9 mouse cellular contexts compared by ENCODE assay signal in the genomic region with DNA sequence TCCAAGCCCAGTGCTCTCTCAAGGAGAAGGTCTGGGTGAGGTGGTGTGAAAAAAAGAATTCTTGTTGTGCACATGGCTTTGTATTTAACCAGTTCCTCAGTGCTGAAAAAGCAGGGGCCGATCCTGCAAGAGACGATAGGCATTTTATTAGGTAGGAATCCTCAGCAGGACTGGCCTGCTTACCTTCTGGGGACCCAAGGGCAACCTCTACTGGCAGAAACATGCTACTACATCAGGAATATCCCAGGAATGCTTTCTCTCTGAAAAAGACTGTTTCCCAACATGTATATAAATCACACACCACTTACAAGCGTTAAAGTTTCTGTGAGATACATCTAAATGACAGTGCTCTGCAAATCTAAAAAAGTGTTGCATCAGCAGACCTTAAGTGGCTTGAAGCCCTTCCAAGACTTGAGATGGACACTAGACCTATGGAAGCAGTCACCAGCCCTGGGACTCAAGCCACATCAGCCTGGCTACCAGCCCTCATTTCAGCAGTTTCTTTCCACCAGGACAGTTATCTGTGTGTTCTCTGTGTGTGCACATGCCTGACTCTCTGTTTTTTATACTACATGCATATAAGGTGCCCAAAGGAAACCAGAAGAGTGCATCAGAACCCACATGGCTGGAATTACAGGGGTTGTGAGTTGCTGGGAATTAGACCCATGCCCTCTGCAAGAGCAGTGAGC. TPM values are rescaled to one million over a fixed set of nuclear protein-coding genes. Genes with fewer than 3 reads are reported as not detected.
DNase-seq lines count a peak whose midpoint lies in the region; ATAC-seq and TF ChIP-seq lines count a peak whose summit lies in the region.
"Had no signal": no experiment of that assay in that cellular context is flagged by ENCODE, and none has a peak within 500 bp of the region (broad histone marks: within the 10 kb centered on the region; RNA-seq: fewer than 3 reads in every experiment).

No protein-coding gene starts in this region.

- 0 out of 2 replicates have a peak, but pooled peaks cover 5% of the 10 kb centered on the region for H3K4me1 ChIP-seq in kidney, embryonic 16.5 days (ENCODE audit: insufficient read depth, low read length)
- no peaks in the 10 kb centered on the region; a peak in 1 of 4 replicates for H3K4me1 ChIP-seq in MEL (ENCODE audit: control insufficient read depth in 1 of 2, insufficient read depth in 2 of 2, low read length in 2 of 2)
- H3K4me1 ChIP-seq in neural tube, embryonic 11.5 days (ENCODE audit: control insufficient read depth, insufficient read depth, low read length) = no peaks in the 10 kb centered on the region

- H3K36me3 ChIP-seq in kidney, embryonic 16.5 days (ENCODE audit: insufficient read depth, low read length) = no peaks in the 10 kb centered on the region
- H3K36me3 ChIP-seq in MEL (ENCODE audit: control insufficient read depth in 1 of 2, insufficient read depth in 2 of 2, low read length in 2 of 2) = no peaks in the 10 kb centered on the region
- no peaks in the 10 kb centered on the region for H3K36me3 ChIP-seq in neural tube, embryonic 11.5 days (ENCODE audit: control insufficient read depth, insufficient read depth, low read length)
- H3K36me3 ChIP-seq: liver, embryonic 15.5 days had no signal

- no peak for ATAC-seq in kidney, embryonic 16.5 days (ENCODE audit: low FRiP score, low TSS enrichment)
- no peak for ATAC-seq in neural tube, embryonic 11.5 days (ENCODE audit: insufficient read depth, low FRiP score, low TSS enrichment)

- TF ChIP-seq RAD21 in MEL (IDR thresholded peaks at IDR 0.05; ENCODE audit: low read depth, low read length) = peak; percentile 56

- TF ChIP-seq POLR2A in MEL (IDR thresholded peaks at IDR 0.05; ENCODE audit: control insufficient read depth in 1 of 2, insufficient read depth in 1 of 2, low read depth in 1 of 2, low read length in 2 of 2, poor library complexity in 1 of 2) = no peak

- no peak for TF ChIP-seq EP300 in MEL (IDR thresholded peaks at IDR 0.05; ENCODE audit: low read depth in 1 of 2, low read length in 2 of 2)

- no peaks in the 10 kb centered on the region for H3K27me3 ChIP-seq in kidney, embryonic 16.5 days (ENCODE audit: insufficient read depth, low read length)
- no peaks in the 10 kb centered on the region; a peak in 1 of 4 replicates for H3K27me3 ChIP-seq in MEL (ENCODE audit: control insufficient read depth in 1 of 2, insufficient read depth in 2 of 2, low read length in 2 of 2)
- no peaks in the 10 kb centered on the region for H3K27me3 ChIP-seq in neural tube, embryonic 11.5 days (ENCODE audit: control insufficient read depth, insufficient read depth, low read length)

- H3K79me2 ChIP-seq in MEL (ENCODE audit: control insufficient read depth, insufficient read depth, low read length, poor library complexity) = no peaks in the 10 kb centered on the region

- peak; percentile 36 for DNase-seq in kidney, adult 11 months
- DNase-seq in MEL (ENCODE audit: low read depth, low spot score) = peak; percentile 44
- peak; percentile 83 for DNase-seq in cerebellum, adult 9-10 months
- DNase-seq in heart, adult 9 months (ENCODE audit: low spot score in 2 of 2) = peak; percentile 28 to 66
- DNase-seq in layer of hippocampus, postnatal 36 days = peak; percentile 35 to 43
- peak; percentile 31 for DNase-seq in neural tube, embryonic 11.5 days (ENCODE audit: low spot score)
- no peak for DNase-seq in c-Kit-positive CD71-positive TER-119-positive erythroid progenitor cells, embryonic 14.5 days (ENCODE audit: low spot score)

- 7% methylated on average over 3 of the region's 3 CpGs for WGBS in kidney, embryonic 16.5 days
- 15% methylated on average over 3 of the region's 3 CpGs for WGBS in neural tube, embryonic 11.5 days

- H3K4me2 ChIP-seq in kidney, embryonic 16.5 days (replicated peaks; ENCODE audit: low read depth, low read length) = no peak overlapping the region
- H3K4me2 ChIP-seq in neural tube, embryonic 11.5 days (ENCODE audit: low read depth) = no peak overlapping the region
- H3K4me2 ChIP-seq: liver, embryonic 15.5 days had no signal

- H3K4me3 ChIP-seq in kidney, embryonic 16.5 days (ENCODE audit: low read length) = no peak overlapping the region
- H3K4me3 ChIP-seq in MEL (ENCODE audit: control insufficient read depth in 1 of 2, insufficient read depth in 1 of 2, low read depth in 2 of 2, low read length in 2 of 2) = no peak overlapping the region
- H3K4me3 ChIP-seq in neural tube, embryonic 11.5 days (ENCODE audit: low read depth, low read length) = no peak overlapping the region
- H3K4me3 ChIP-seq: liver, embryonic 15.5 days had no signal

- no peak overlapping the region for H3K9ac ChIP-seq in kidney, embryonic 16.5 days (replicated peaks; ENCODE audit: low read length)
- no peak overlapping the region for H3K9ac ChIP-seq in MEL (ENCODE audit: control insufficient read depth, low read depth, low read length, poor library complexity, severe bottlenecking)
- no peak overlapping the region for H3K9ac ChIP-seq in neural tube, embryonic 11.5 days (ENCODE audit: low read length)
- H3K9ac ChIP-seq: liver, embryonic 15.5 days had no signal

- no peak overlapping the region for H3K27ac ChIP-seq in kidney, embryonic 16.5 days (ENCODE audit: low read length)
- no peak overlapping the region for H3K27ac ChIP-seq in MEL (ENCODE audit: control insufficient read depth, low read depth, low read length)
- H3K27ac ChIP-seq in neural tube, embryonic 11.5 days (ENCODE audit: low read depth, low read length) = no peak overlapping the region
- H3K27ac ChIP-seq: liver, embryonic 15.5 days had no signal

- peak; percentile 63 to 89 (median 71) for TF ChIP-seq CTCF in MEL (IDR thresholded peaks at IDR 0.05 in 2 of 3, conservative IDR thresholded peaks at IDR 0.05 in 1 of 3; ENCODE audit: control insufficient read depth in 1 of 3, insufficient read depth in 1 of 3, low read depth in 2 of 3, low read length in 3 of 3, poor library complexity in 1 of 3, severe bottlenecking in 1 of 3)

- no peaks in the 10 kb centered on the region for H3K9me3 ChIP-seq in kidney, embryonic 16.5 days (ENCODE audit: low read length)
- H3K9me3 ChIP-seq in MEL (replicated peaks; ENCODE audit: insufficient read depth, low read length) = no peaks in the 10 kb centered on the region
- H3K9me3 ChIP-seq in neural tube, embryonic 11.5 days (ENCODE audit: control insufficient read depth, low read length) = no peaks in the 10 kb centered on the region
- H3K9me3 ChIP-seq: liver, embryonic 15.5 days had no signal

TF ChIP-seq in MEL, 35 proteins besides CTCF, POLR2A, EP300 and RAD21:
- no peak for TF ChIP-seq E2F4 (IDR thresholded peaks at IDR 0.05; ENCODE audit: borderline replicate concordance, low read depth, low read length)
- peak; percentile 73 for TF ChIP-seq SMC3 (IDR thresholded peaks at IDR 0.05; ENCODE audit: low read depth, low read length)
- TF ChIP-seq GABPA (IDR thresholded peaks at IDR 0.05; ENCODE audit: low read depth, low read length) = no peak
- TF ChIP-seq TAL1 (IDR thresholded peaks at IDR 0.05; ENCODE audit: low read length) = no peak
- TF ChIP-seq MYB (IDR thresholded peaks at IDR 0.05; ENCODE audit: low read depth, low read length) = no peak
- TF ChIP-seq MYC (IDR thresholded peaks at IDR 0.05; ENCODE audit: low read depth, low read length) = no peak
- TF ChIP-seq ZC3H11A (IDR thresholded peaks at IDR 0.05; ENCODE audit: low read depth, low read length) = peak; percentile 27; the same call in 1 of the 2 replicates
- no peak for TF ChIP-seq CHD1 (IDR thresholded peaks at IDR 0.05; ENCODE audit: low read depth, low read length)
- no peak for TF ChIP-seq MXI1 (IDR thresholded peaks at IDR 0.05; ENCODE audit: low read depth, low read length)
- TF ChIP-seq NRF1 (IDR thresholded peaks at IDR 0.05; ENCODE audit: insufficient read depth, low read depth, low read length, poor library complexity, severe bottlenecking) = no peak
- no peak for TF ChIP-seq JUND (IDR thresholded peaks at IDR 0.05; ENCODE audit: low read depth, low read length)
TF ChIP-seq in MEL: peak in this region for 2.

RNA-seq across cellular contexts. Expression of gene Higd1a, which starts 19.0 kb away (rescaled TPM):
- polyA plus RNA-seq in kidney, embryonic 16.5 days (2015; fragmentation: Nextera tagmentation; extraction: Ambion mirVana) = 120 and 142 TPM in 2 replicates
- 142 and 248 TPM in 2 replicates for total RNA-seq in MEL (2012; rRNA removed)
- polyA plus RNA-seq in MEL (2012; ENCODE audit: insufficient read depth in 1 of 2, insufficient read length in 2 of 2, low read depth in 1 of 2, low replicate concordance in 2 of 2, missing spikeins in 1 of 2) = 100 to 1,000 TPM in 1 of 2 experiments, not detected in 1; 177 TPM
- total RNA-seq in layer of hippocampus, postnatal 36 days (2021) = 10 to 100 TPM; 90.4 to 93.2 TPM
- 151 and 156 TPM in 2 replicates for polyA plus RNA-seq in neural tube, embryonic 11.5 days (2014; fragmentation: Nextera tagmentation; extraction: Ambion mirVana)

RNA-seq across cellular contexts. Expression of gene Ackr2, which starts 21.0 kb away (rescaled TPM):
- 0.90 and 1.2 TPM in 2 replicates for polyA plus RNA-seq in kidney, embryonic 16.5 days (2015; fragmentation: Nextera tagmentation; extraction: Ambion mirVana)
- not detected in 2 replicates for total RNA-seq in MEL (2012; rRNA removed)
- not detected for polyA plus RNA-seq in MEL (2012; ENCODE audit: insufficient read depth in 1 of 2, insufficient read length in 2 of 2, low read depth in 1 of 2, low replicate concordance in 2 of 2, missing spikeins in 1 of 2)
- total RNA-seq in layer of hippocampus, postnatal 36 days (2021) = 1 to 10 TPM; 1.3 to 1.5 TPM
- polyA plus RNA-seq in neural tube, embryonic 11.5 days (2014; fragmentation: Nextera tagmentation; extraction: Ambion mirVana) = 0.58 and 1.1 TPM in 2 replicates

RNA-seq across cellular contexts. Expression of gene Ccdc13, which starts 37.9 kb away (rescaled TPM):
- polyA plus RNA-seq in kidney, embryonic 16.5 days (2015; fragmentation: Nextera tagmentation; extraction: Ambion mirVana) = 0.58 and 0.71 TPM in 2 replicates
- not detected in 2 replicates for total RNA-seq in MEL (2012; rRNA removed)
- not detected for polyA plus RNA-seq in MEL (2012; ENCODE audit: insufficient read depth in 1 of 2, insufficient read length in 2 of 2, low read depth in 1 of 2, low replicate concordance in 2 of 2, missing spikeins in 1 of 2)
- total RNA-seq in layer of hippocampus, postnatal 36 days (2021) = 1 to 10 TPM; 7.5 to 9.7 TPM
- polyA plus RNA-seq in neural tube, embryonic 11.5 days (2014; fragmentation: Nextera tagmentation; extraction: Ambion mirVana) = 2.4 and 3.6 TPM in 2 replicates
- polyA plus RNA-seq: liver, embryonic 15.5 days had no signal

RNA-seq across cellular contexts. Expression of gene Cyp8b1, which starts 38.9 kb away (rescaled TPM):
- polyA plus RNA-seq in kidney, embryonic 16.5 days (2015; fragmentation: Nextera tagmentation; extraction: Ambion mirVana) = not detected in 2 replicates
- total RNA-seq in MEL (2012; rRNA removed) = not detected in 2 replicates
- polyA plus RNA-seq in MEL (2012; ENCODE audit: insufficient read depth in 1 of 2, insufficient read length in 2 of 2, low read depth in 1 of 2, low replicate concordance in 2 of 2, missing spikeins in 1 of 2) = not detected
- not detected for total RNA-seq in layer of hippocampus, postnatal 36 days (2021)
- not detected in 2 replicates for polyA plus RNA-seq in neural tube, embryonic 11.5 days (2014; fragmentation: Nextera tagmentation; extraction: Ambion mirVana)
